Mouse (Mus musculus): ENCODE results near the gene Trp53i13.

The Trp53i13 gene

GRCm38 (mm10) chr11:77508068-77509021 is 7.4 kb downstream of the Trp53i13 start:
- DNase-seq (ENCODE audit: low read depth, low spot score) = peak; percentile 73

- no peak for DNase-seq (ENCODE audit: low read depth, low spot score)
Measured at GRCm38 (mm10) chr11:77507426-77507825, 8.4 kb downstream of the Trp53i13 start.

- no peak for DNase-seq (ENCODE audit: low read depth, low spot score)
Measured at GRCm38 (mm10) chr11:77506941-77507340, 8.8 kb downstream of the Trp53i13 start.

GRCm38 (mm10) chr11:77506273-77506672 is 9.5 kb downstream of the Trp53i13 start:
- DNase-seq (ENCODE audit: low read depth, low spot score) = no peak

GRCm38 (mm10) chr11:77505291-77505980 is 10.3 kb downstream of the Trp53i13 start:
- no peak for DNase-seq (ENCODE audit: low read depth, low spot score)

- no peak for DNase-seq (ENCODE audit: low read depth, low spot score)
Measured at GRCm38 (mm10) chr11:77504377-77504776, 11.4 kb downstream of the Trp53i13 start.

GRCm38 (mm10) chr11:77503511-77503910 is 12.3 kb downstream of the Trp53i13 start:
- DNase-seq (ENCODE audit: low read depth, low spot score) = no peak

GRCm38 (mm10) chr11:77502481-77502880 is 13.3 kb downstream of the Trp53i13 start:
- DNase-seq (ENCODE audit: low read depth, low spot score) = no peak

- no peak for DNase-seq (ENCODE audit: low read depth, low spot score)
Measured at GRCm38 (mm10) chr11:77501971-77502370, 13.8 kb downstream of the Trp53i13 start.

GRCm38 (mm10) chr11:77501392-77501791 is 14.4 kb downstream of the Trp53i13 start:
- DNase-seq (ENCODE audit: low read depth, low spot score) = peak; percentile 85

GRCm38 (mm10) chr11:77500361-77501325 is 15.1 kb downstream of the Trp53i13 start:
- DNase-seq (ENCODE audit: low read depth, low spot score) = no peak

- DNase-seq (ENCODE audit: low read depth, low spot score) = no peak
Measured at GRCm38 (mm10) chr11:77499354-77499753, 16.4 kb downstream of the Trp53i13 start.

- no peak for DNase-seq (ENCODE audit: low read depth, low spot score)
Measured at GRCm38 (mm10) chr11:77498261-77499139, 17.3 kb downstream of the Trp53i13 start.

GRCm38 (mm10) chr11:77497851-77498250 is 17.9 kb downstream of the Trp53i13 start:
- no peak for DNase-seq (ENCODE audit: low read depth, low spot score)

GRCm38 (mm10) chr11:77497341-77497756 is 18.4 kb downstream of the Trp53i13 start:
- no peak for DNase-seq (ENCODE audit: low read depth, low spot score)

GRCm38 (mm10) chr11:77495507-77495906 is 20.3 kb downstream of the Trp53i13 start:
- DNase-seq (ENCODE audit: low read depth, low spot score) = no peak

- no peak for DNase-seq (ENCODE audit: low read depth, low spot score)
Measured at GRCm38 (mm10) chr11:77494782-77495181, 21.0 kb downstream of the Trp53i13 start.

- DNase-seq (ENCODE audit: low read depth, low spot score) = no peak
Measured at GRCm38 (mm10) chr11:77494344-77494676, 21.5 kb downstream of the Trp53i13 start.

GRCm38 (mm10) chr11:77493512-77494343 is 22.1 kb downstream of the Trp53i13 start, which contains the start of gene Git1:
TSS of gene Git1 (plus strand) at chr11:77493562.
- no peak for DNase-seq (ENCODE audit: low read depth, low spot score)

Measured in skeletal muscle tissue, adult 2 months (tissue).